Mouse (Mus musculus) G1E (cell line): ENCODE results near the gene Ifit1bl1. TPM values are rescaled to one million over a fixed set of nuclear protein-coding genes. Genes with fewer than 3 reads are reported as not detected.
"Not testable (repeated sequence)": the region's sequence is repeated elsewhere in the genome, so short reads cannot be mapped to it uniquely, and the experiment has no call there.

Experiments used
- ATAC-seq: 2 replicates; pipeline ENCODE4 v1.8.0; 2016; ENCODE audit warnings: mild to moderate bottlenecking; ENCODE audit not compliant: insufficient number of reproducible peaks, poor library complexity, low FRiP score, severe bottlenecking; ENCODE audit errors: extremely low read depth
- DNase-seq: peaks from one replicate; pipeline ENCODE4 v3.0.0; 2012; ENCODE audit warnings: low spot score
- H3K27me3 ChIP-seq: 2 replicates; pipeline ENCODE4 v1.6.1; 2012; ENCODE audit warnings: mild to moderate bottlenecking, low read length, inconsistent platforms; ENCODE audit not compliant: insufficient read depth
- H3K36me3 ChIP-seq: replicated peaks from 2 replicates; pipeline ENCODE3; 2012; ENCODE audit warnings: mild to moderate bottlenecking, inconsistent platforms
- H3K4me1 ChIP-seq: 2 replicates; pipeline ENCODE4 v1.6.1; 2012; ENCODE audit warnings: low read depth, low read length, inconsistent platforms, mixed read lengths; ENCODE audit not compliant: insufficient read depth
- H3K4me3 ChIP-seq: 2 replicates; pipeline ENCODE4 v1.5.1; 2012; ENCODE audit warnings: low read depth, mild to moderate bottlenecking, inconsistent platforms, low read length, moderate library complexity, mixed read lengths
- H3K9me3 ChIP-seq: replicated peaks from 2 replicates; pipeline ENCODE4 v1.6.1; 2012; ENCODE audit warnings: inconsistent platforms
- CTCF ChIP-seq: IDR thresholded peaks from 2 replicates; pipeline ENCODE4 v1.5.1; 2012; ENCODE audit warnings: low read depth, low read length, inconsistent platforms, mixed read lengths
- GATA1 ChIP-seq: IDR thresholded peaks from 2 replicates; pipeline ENCODE4 v1.6.1; 2012; ENCODE audit warnings: borderline replicate concordance, low read length, inconsistent platforms, mixed read lengths
- GATA2 ChIP-seq: IDR thresholded peaks from 2 replicates; pipeline ENCODE4 v1.6.1; 2012; ENCODE audit warnings: low read depth, low read length, inconsistent platforms, borderline replicate concordance
- POLR2AphosphoS5 ChIP-seq: IDR thresholded peaks from 2 replicates; pipeline ENCODE4 v1.6.1; 2012; ENCODE audit warnings: low read depth, low read length, inconsistent platforms; ENCODE audit not compliant: insufficient replicate concordance
- TAL1 ChIP-seq: conservative IDR thresholded peaks from 2 replicates; pipeline ENCODE4 v1.6.1; 2012; ENCODE audit warnings: low read depth, low read length, inconsistent platforms, mixed read lengths
- polyA plus RNA-seq: library from polyadenylated mRNA; stranded (reverse); fragments of >175 nt; gene quantifications from 2 replicates; pipeline ENCODE4 v1.2.3, GENCODE M21; 2012
- total RNA-seq, 2 experiments: library from RNA; stranded (forward) in 1 of 2; stranded (reverse) in 1 of 2; fragments of 200-1000 nt in 1 of 2; fragments of >200 nt in 1 of 2; fragmentation: Nextera tagmentation in 1 of 2; gene quantifications; 2 replicates each; pipeline ENCODE4 v1.2.3; 2014 to 2017

Gene Ifit1bl1
- total and polyA plus RNA-seq, 3 experiments = 0.44 TPM; not detected in 2

GRCm38 (mm10) chr19:34583126-34583766, 18.5 kb downstream of the Ifit1bl1 start, which contains the start of gene Ifit3:
Gene Ifit3 (plus strand): TSS chr19:34583531.
- H3K27me3 ChIP-seq, H3K4me1 ChIP-seq, DNase-seq, H3K36me3 ChIP-seq, H3K4me3 ChIP-seq, H3K9me3 ChIP-seq, ATAC-seq: not testable (repeated sequence)

GRCm38 (mm10) chr19:34582696-34583095, 19.1 kb downstream of the Ifit1bl1 start:
- DNase-seq, H3K27me3 ChIP-seq, H3K36me3 ChIP-seq, H3K4me3 ChIP-seq, H3K9me3 ChIP-seq, H3K4me1 ChIP-seq, ATAC-seq: not testable (repeated sequence)

- H3K4me1 ChIP-seq = no peaks in the 10 kb centered on the region
- H3K27me3 ChIP-seq = no peaks in the 10 kb centered on the region; the same call in none of the 2 replicates
- no peak for DNase-seq
- TF ChIP-seq TAL1 (no peak), CTCF (no peak), POLR2AphosphoS5 (no peak), GATA2 (no peak), GATA1 (no peak)
- H3K4me3 ChIP-seq = no peak overlapping the region
- no peaks in the 10 kb centered on the region for H3K9me3 ChIP-seq
- ATAC-seq = no peak
- H3K36me3 ChIP-seq = no peaks in the 10 kb centered on the region
Observed at GRCm38 (mm10) chr19:34577121-34577520, 24.6 kb downstream of the Ifit1bl1 start.

GRCm38 (mm10) chr19:34573650-34574049, 28.1 kb downstream of the Ifit1bl1 start:
- Histone ChIP-seq H3K36me3 (no peaks in the 10 kb centered on the region), H3K4me3 (no peak overlapping the region), H3K27me3 (peaks cover 3% of the 10 kb centered on the region), H3K4me1 (no peaks in the 10 kb centered on the region), H3K9me3 (no peaks in the 10 kb centered on the region)
- ATAC-seq (no peak), DNase-seq (no peak)
- no peak for TF ChIP-seq CTCF
- no peak for TF ChIP-seq GATA2
- no peak for TF ChIP-seq POLR2AphosphoS5
- TF ChIP-seq TAL1 = no peak
- TF ChIP-seq GATA1 = no peak

GRCm38 (mm10) chr19:34571080-34571479, 30.7 kb downstream of the Ifit1bl1 start:
- Histone ChIP-seq H3K36me3 (no peaks in the 10 kb centered on the region), H3K4me1 (no peaks in the 10 kb centered on the region), H3K9me3 (no peaks in the 10 kb centered on the region), H3K27me3 (peaks cover 3% of the 10 kb centered on the region), H3K4me3 (no peak overlapping the region)
- ATAC-seq = no peak
- TF ChIP-seq GATA2 = no peak
- no peak for TF ChIP-seq TAL1
- TF ChIP-seq GATA1 = no peak
- TF ChIP-seq CTCF = no peak
- TF ChIP-seq POLR2AphosphoS5 = no peak
- no peak for DNase-seq

GRCm38 (mm10) chr19:34569896-34570476, 31.8 kb downstream of the Ifit1bl1 start:
- Histone ChIP-seq H3K4me1 (no peaks in the 10 kb centered on the region), H3K9me3 (no peaks in the 10 kb centered on the region), H3K27me3 (peaks cover 3% of the 10 kb centered on the region), H3K4me3 (no peak overlapping the region), H3K36me3 (no peaks in the 10 kb centered on the region)
- no peak for DNase-seq
- no peak for ATAC-seq
- no peak for TF ChIP-seq TAL1
- TF ChIP-seq GATA2 = no peak
- TF ChIP-seq GATA1 = no peak
- TF ChIP-seq CTCF = no peak
- TF ChIP-seq POLR2AphosphoS5 = no peak
